Mouse (Mus musculus) midbrain, embryonic 14.5 days (tissue): ENCODE results near the gene Alkbh4. TPM values are rescaled to one million over a fixed set of nuclear protein-coding genes. Genes with fewer than 3 reads are reported as not detected.
A peak's percentile ranks its signal among the peaks of the same experiment; 100 is the strongest.

Experiments
- ATAC-seq: fragments of 200-750 bp; cut with Nextera tagmentation; 2 replicates; pipeline ENCODE4 v1.8.0; 2017; ENCODE audit warnings: moderate number of reproducible peaks, moderate library complexity; ENCODE audit not compliant: low FRiP score, low TSS enrichment
- DNase-seq: peaks from one replicate; pipeline ENCODE4 v3.0.0-alpha.2; 2015
- H3K27ac ChIP-seq: fragments of 300-500 bp; sonication (generic); replicated peaks from 2 replicates; pipeline ENCODE4 v1.5.1; 2014; ENCODE audit warnings: mild to moderate bottlenecking, low read depth, low read length, moderate library complexity
- H3K27me3 ChIP-seq: fragments of 300-500 bp; sonication (generic); 2 replicates; pipeline ENCODE4 v1.6.1; 2014; ENCODE audit warnings: low read length, control low read depth, mixed read lengths; ENCODE audit not compliant: control insufficient read depth, insufficient read depth
- H3K36me3 ChIP-seq: fragments of 300-500 bp; sonication (generic); 2 replicates; pipeline ENCODE4 v1.6.1; 2014; ENCODE audit warnings: low read length, control low read depth; ENCODE audit not compliant: control insufficient read depth, insufficient read depth
- H3K4me1 ChIP-seq: fragments of 300-500 bp; sonication (generic); 2 replicates; pipeline ENCODE4 v1.6.1; 2014; ENCODE audit warnings: mild to moderate bottlenecking, antibody characterized with exemption, low read length, control low read depth; ENCODE audit not compliant: control insufficient read depth, insufficient read depth
- H3K4me2 ChIP-seq: fragments of 300-500 bp; sonication (generic); 2 replicates; pipeline ENCODE4 v1.6.1; 2014; ENCODE audit warnings: mild to moderate bottlenecking, low read length, moderate library complexity
- H3K4me3 ChIP-seq: fragments of 300-500 bp; sonication (generic); replicated peaks from 2 replicates; pipeline ENCODE4 v1.5.1; 2014; ENCODE audit warnings: low read depth, low read length
- H3K9ac ChIP-seq: fragments of 300-500 bp; sonication (generic); replicated peaks from 2 replicates; pipeline ENCODE4 v1.6.1; 2014; ENCODE audit warnings: mild to moderate bottlenecking, low read length, moderate library complexity
- H3K9me3 ChIP-seq: fragments of 300-500 bp; sonication (generic); 2 replicates; pipeline ENCODE4 v1.6.1; 2016; ENCODE audit warnings: low read length, control low read depth, mixed read lengths; ENCODE audit not compliant: control insufficient read depth
- WGBS: fragments of 180-500 bp; shearing (Covaris S2); extraction: QIAGEN DNeasy Blood & Tissue Kit; methylation state at CpG from one replicate; pipeline ENCODE4 v1.1.7; 2014; 5-methylcytosine and 5-hydroxymethylcytosine counted together
- polyA plus RNA-seq: library from polyadenylated mRNA; unstranded; fragments of >200 nt; fragmentation: Nextera tagmentation; extraction: Ambion mirVana; gene quantifications from 2 replicates; pipeline ENCODE4 v1.2.1, GENCODE M21; 2014

Alkbh4 gene
- polyA plus RNA-seq, 1 experiment from 2014 or later, result 16.8 TPM

GRCm38 (mm10) chr5:136137658-136138274 is 1.8 kb downstream of the Alkbh4 start:
- Histone ChIP-seq H3K4me3 (no peak overlapping the region), H3K36me3 (peaks cover 43% of the 10 kb centered on the region), H3K27me3 (no peaks in the 10 kb centered on the region), H3K4me2 (no peak overlapping the region), H3K9ac (no peak overlapping the region), H3K27ac (no peak overlapping the region), H3K9me3 (no peaks in the 10 kb centered on the region), H3K4me1 (peaks cover 13% of the 10 kb centered on the region)
- WGBS, result 72% methylated on average over 13 of the region's 13 CpGs
- no peak for ATAC-seq
- DNase-seq, result peak; percentile 65

DNA sequence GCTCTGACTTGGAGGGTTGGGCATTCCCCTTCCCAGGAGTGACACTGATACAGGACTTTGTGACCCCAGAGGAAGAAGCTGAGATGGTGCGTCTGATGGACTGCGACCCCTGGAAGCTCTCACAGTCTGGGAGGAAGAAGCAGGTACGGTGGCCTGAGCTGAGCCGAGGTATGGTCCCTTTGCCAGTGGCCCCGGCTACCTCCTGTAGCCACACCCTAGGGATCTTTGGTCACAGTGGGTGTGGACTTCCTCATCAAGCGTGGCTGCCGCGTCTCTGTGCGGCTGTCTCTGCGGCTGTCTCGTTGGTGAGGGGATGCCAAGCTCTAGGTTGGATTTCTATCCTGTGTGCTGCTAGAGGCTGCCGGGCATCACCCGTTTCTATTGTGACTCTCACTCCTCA is 3.4 kb downstream of the Alkbh4 start:
- no peaks in the 10 kb centered on the region for H3K9me3 ChIP-seq
- DNase-seq, result no peak
- no peak overlapping the region for H3K27ac ChIP-seq
- ATAC-seq, result no peak
- 94% methylated on average over 13 of the region's 13 CpGs for WGBS
- no peaks in the 10 kb centered on the region for H3K27me3 ChIP-seq
- H3K9ac ChIP-seq, result no peak overlapping the region
- no peak overlapping the region for H3K4me2 ChIP-seq
- peaks cover 36% of the 10 kb centered on the region for H3K36me3 ChIP-seq
- H3K4me3 ChIP-seq, result no peak overlapping the region
- H3K4me1 ChIP-seq, result peaks cover 13% of the 10 kb centered on the region

GRCm38 (mm10) chr5:136140057-136140482 is 4.1 kb downstream of the Alkbh4 start:
- Histone ChIP-seq H3K27ac (no peak overlapping the region), H3K4me1 (peaks cover 10% of the 10 kb centered on the region), H3K4me2 (no peak overlapping the region), H3K4me3 (no peak overlapping the region), H3K36me3 (peaks cover 36% of the 10 kb centered on the region), H3K9ac (no peak overlapping the region), H3K9me3 (no peaks in the 10 kb centered on the region), H3K27me3 (no peaks in the 10 kb centered on the region)
- no peak for ATAC-seq
- 95% methylated on average over 10 of the region's 10 CpGs for WGBS
- no peak for DNase-seq

- no peak for DNase-seq
- Histone ChIP-seq H3K4me2 (no peak overlapping the region), H3K27me3 (no peaks in the 10 kb centered on the region), H3K9me3 (no peaks in the 10 kb centered on the region), H3K4me3 (no peak overlapping the region), H3K9ac (no peak overlapping the region), H3K27ac (no peak overlapping the region), H3K4me1 (no peaks in the 10 kb centered on the region), H3K36me3 (peaks cover 36% of the 10 kb centered on the region)
- 88% methylated on average over 5 of the region's 5 CpGs for WGBS
- no peak for ATAC-seq
Observed at GRCm38 (mm10) chr5:136142746-136143145, 6.8 kb downstream of the Alkbh4 start.

- no peaks in the 10 kb centered on the region for H3K9me3 ChIP-seq
- H3K4me1 ChIP-seq, result no peaks in the 10 kb centered on the region
- no peak overlapping the region for H3K4me3 ChIP-seq
- no peak overlapping the region for H3K27ac ChIP-seq
- no peak for ATAC-seq
- H3K36me3 ChIP-seq, result peaks cover 36% of the 10 kb centered on the region
- 87% methylated on average over 6 of the region's 6 CpGs for WGBS
- no peaks in the 10 kb centered on the region for H3K27me3 ChIP-seq
- no peak overlapping the region for H3K4me2 ChIP-seq
- no peak for DNase-seq
- H3K9ac ChIP-seq, result no peak overlapping the region
Observed at GRCm38 (mm10) chr5:136143161-136143755, 7.3 kb downstream of the Alkbh4 start.

- H3K4me1 ChIP-seq, result no peaks in the 10 kb centered on the region
- H3K4me2 ChIP-seq, result no peak overlapping the region
- ATAC-seq (no peak), DNase-seq (no peak)
- H3K27ac ChIP-seq, result no peak overlapping the region
- no peaks in the 10 kb centered on the region for H3K27me3 ChIP-seq
- no peaks in the 10 kb centered on the region for H3K9me3 ChIP-seq
- peaks cover 23% of the 10 kb centered on the region for H3K36me3 ChIP-seq
- 80% methylated on average over 12 of the region's 12 CpGs for WGBS
- H3K4me3 ChIP-seq, result no peak overlapping the region
- H3K9ac ChIP-seq, result no peak overlapping the region
Observed at GRCm38 (mm10) chr5:136144606-136145430, 8.9 kb downstream of the Alkbh4 start.

GRCm38 (mm10) chr5:136146936-136147335 is 11.0 kb downstream of the Alkbh4 start:
- no peak overlapping the region for H3K9ac ChIP-seq
- no peaks in the 10 kb centered on the region for H3K4me1 ChIP-seq
- H3K9me3 ChIP-seq, result no peaks in the 10 kb centered on the region
- H3K36me3 ChIP-seq, result peaks cover 2% of the 10 kb centered on the region
- no peak for ATAC-seq
- DNase-seq, result no peak
- no peak overlapping the region for H3K4me2 ChIP-seq
- no peak overlapping the region for H3K4me3 ChIP-seq
- no peaks in the 10 kb centered on the region for H3K27me3 ChIP-seq
- H3K27ac ChIP-seq, result no peak overlapping the region
- 100% methylated on average over 1 of the region's 1 CpGs for WGBS

DNA sequence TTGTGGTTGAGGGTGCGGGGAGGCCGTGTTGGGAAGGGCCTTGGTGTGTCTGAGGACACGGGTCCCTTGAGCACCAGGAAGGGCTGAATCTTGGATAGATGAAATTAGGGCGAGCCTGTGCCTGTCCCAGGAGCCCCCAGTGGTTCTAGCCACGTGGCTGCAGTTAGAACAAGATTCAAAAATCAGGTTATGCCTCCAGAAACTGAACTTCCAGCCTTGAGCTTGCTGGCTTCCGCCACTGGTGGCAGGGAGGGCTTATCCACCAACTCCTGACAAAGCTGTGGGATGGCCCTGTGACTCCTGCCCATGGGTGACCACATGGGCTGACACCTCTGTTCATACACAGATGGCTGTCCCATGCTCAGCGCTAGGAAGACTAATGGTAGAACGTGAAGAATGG is 11.8 kb downstream of the Alkbh4 start:
- 73% methylated on average over 8 of the region's 8 CpGs for WGBS
- H3K9ac ChIP-seq, result no peak overlapping the region
- no peak for ATAC-seq
- no peaks in the 10 kb centered on the region for H3K27me3 ChIP-seq
- H3K27ac ChIP-seq, result no peak overlapping the region
- H3K4me2 ChIP-seq, result no peak overlapping the region
- H3K36me3 ChIP-seq, result no peaks in the 10 kb centered on the region
- no peak for DNase-seq
- H3K4me1 ChIP-seq, result no peaks in the 10 kb centered on the region
- no peaks in the 10 kb centered on the region for H3K9me3 ChIP-seq
- no peak overlapping the region for H3K4me3 ChIP-seq
